Mouse (Mus musculus) heart, embryonic 11.5 days (tissue): ENCODE data around the gene Fbxo8. TPM values are rescaled to one million over a fixed set of nuclear protein-coding genes. Genes with fewer than 3 reads are reported as not detected.

Experiments used
- microRNA-seq: library from miRNA; unstranded; fragments of <30 nt; microRNA quantifications from one replicate; pipeline ENCODE4, GENCODE M21; 2016; ENCODE audit warnings: borderline number of aligned reads
- polyA plus RNA-seq: library from polyadenylated mRNA; unstranded; fragments of >200 nt; fragmentation: Nextera tagmentation; extraction: Ambion mirVana; gene quantifications from 2 replicates; pipeline ENCODE4 v1.2.1, GENCODE M21; 2014

Fbxo8 gene
- polyA plus RNA-seq, 1 experiment from 2014 or later, result 45.0 TPM

Small RNA genes within 50 kb of the gene (microRNA-seq; reads per million reads assigned to microRNA genes)
- gene Gm25992, result not detected

Other genes starting within 250 kb of the Fbxo8 start
- gene Cep44, start within 50 bp of the Fbxo8 start, polyA plus RNA-seq, result 25.7 and 28.2 TPM in 2 replicates